Mouse (Mus musculus) lung, postnatal 0 days (tissue): ENCODE results near the gene Ikzf4.

Experiments used
- CTCF ChIP-seq: IDR thresholded peaks from 2 replicates; pipeline ENCODE4 v1.5.1; 2016; ENCODE audit warnings: antibody characterized with exemption, mild to moderate bottlenecking
- EP300 ChIP-seq: IDR thresholded peaks from 2 replicates; pipeline ENCODE4 v1.6.1; 2016; ENCODE audit warnings: antibody characterized with exemption, mild to moderate bottlenecking, control low read depth

- TF ChIP-seq CTCF (no peak), EP300 (no peak)
Measured at GRCm38 (mm10) chr10:128668790-128669672, 23.2 kb upstream of the Ikzf4 start.
